Mouse (Mus musculus): ENCODE measurements around the gene Dgcr2. TPM values are rescaled to one million over a fixed set of nuclear protein-coding genes. Genes with fewer than 3 reads are reported as not detected.

The Dgcr2 gene
- polyA plus RNA-seq, 1 experiment from 2014 or later, result 86.0 TPM

GRCm38 (mm10) chr16:17843701-17844365, 54.5 kb downstream of the Dgcr2 start:
- no peaks in the 10 kb centered on the region for H3K9me3 ChIP-seq (replicated peaks)
- H3K27me3 ChIP-seq, result no peaks in the 10 kb centered on the region
- H3K4me3 ChIP-seq (replicated peaks), result no peak overlapping the region
- H3K27ac ChIP-seq (replicated peaks), result no peak overlapping the region
- ATAC-seq (ENCODE audit: insufficient number of reproducible peaks, low FRiP score, low TSS enrichment, low read depth), result no peak
- peaks cover 87% of the 10 kb centered on the region for H3K36me3 ChIP-seq
- H3K4me2 ChIP-seq (replicated peaks), result no peak overlapping the region
- no peaks in the 10 kb centered on the region for H3K4me1 ChIP-seq
- 92% methylated on average over 10 of the region's 10 CpGs for WGBS
- no peak overlapping the region for H3K9ac ChIP-seq

- no peaks in the 10 kb centered on the region for H3K9me3 ChIP-seq (replicated peaks)
- no peaks in the 10 kb centered on the region for H3K4me1 ChIP-seq
- no peaks in the 10 kb centered on the region for H3K27me3 ChIP-seq
- peaks cover 73% of the 10 kb centered on the region for H3K36me3 ChIP-seq
- H3K9ac ChIP-seq, result no peak overlapping the region
- H3K4me2 ChIP-seq (replicated peaks), result no peak overlapping the region
- no peak for ATAC-seq (ENCODE audit: insufficient number of reproducible peaks, low FRiP score, low TSS enrichment, low read depth)
- 91% methylated on average over 7 of the region's 7 CpGs for WGBS
- H3K27ac ChIP-seq (replicated peaks), result no peak overlapping the region
- no peak overlapping the region for H3K4me3 ChIP-seq (replicated peaks)
Measured at GRCm38 (mm10) chr16:17842437-17842836, 55.9 kb downstream of the Dgcr2 start.

GRCm38 (mm10) chr16:17839976-17840375, 58.4 kb downstream of the Dgcr2 start:
- H3K27ac ChIP-seq (replicated peaks), result no peak overlapping the region
- no peaks in the 10 kb centered on the region for H3K9me3 ChIP-seq (replicated peaks)
- no peak for ATAC-seq (ENCODE audit: insufficient number of reproducible peaks, low FRiP score, low TSS enrichment, low read depth)
- no peak overlapping the region for H3K4me3 ChIP-seq (replicated peaks)
- H3K9ac ChIP-seq, result no peak overlapping the region
- H3K36me3 ChIP-seq, result peaks cover 48% of the 10 kb centered on the region
- peaks cover 23% of the 10 kb centered on the region for H3K27me3 ChIP-seq
- H3K4me2 ChIP-seq (replicated peaks), result no peak overlapping the region
- WGBS, result 79% methylated on average over 4 of the region's 4 CpGs
- no peaks in the 10 kb centered on the region for H3K4me1 ChIP-seq

GRCm38 (mm10) chr16:17838051-17838450, 60.3 kb downstream of the Dgcr2 start, which contains the start of gene Car15:
TSS of gene Car15 (minus strand) at chr16:17838364.
- 60% methylated on average over 6 of the region's 6 CpGs for WGBS
- peaks cover 41% of the 10 kb centered on the region for H3K27me3 ChIP-seq

GRCm38 (mm10) chr16:17835481-17835880, 62.9 kb downstream of the Dgcr2 start:
- Histone ChIP-seq H3K9me3 (replicated peaks) (no peaks in the 10 kb centered on the region), H3K27ac (replicated peaks) (no peak overlapping the region), H3K4me3 (replicated peaks) (no peak overlapping the region), H3K4me2 (replicated peaks) (no peak overlapping the region), H3K36me3 (peaks cover 3% of the 10 kb centered on the region; the same call in 1 of the 2 replicates), H3K27me3 (peaks cover 67% of the 10 kb centered on the region), H3K9ac (no peak overlapping the region), H3K4me1 (peaks cover 22% of the 10 kb centered on the region)
- WGBS, result 53% methylated on average over 13 of the region's 13 CpGs
- ATAC-seq (ENCODE audit: insufficient number of reproducible peaks, low FRiP score, low TSS enrichment, low read depth), result no peak

More at GRCm38 (mm10) chr16:17838051-17838450, 60.3 kb downstream of the Dgcr2 start, which contains the start of gene Car15:
- Histone ChIP-seq H3K36me3 (peaks cover 29% of the 10 kb centered on the region), H3K9ac (no peak within 1 kb of the TSS), H3K27ac (replicated peaks) (no peak within 1 kb of the TSS), H3K4me3 (replicated peaks) (no peak within 1 kb of the TSS), H3K4me2 (replicated peaks) (no peak within 1 kb of the TSS), H3K9me3 (replicated peaks) (no peaks in the 10 kb centered on the region), H3K4me1 (peaks cover 12% of the 10 kb centered on the region)
- ATAC-seq (ENCODE audit: insufficient number of reproducible peaks, low FRiP score, low TSS enrichment, low read depth), result no peak

- Histone ChIP-seq H3K36me3 (no peaks in the 10 kb centered on the region), H3K4me3 (replicated peaks) (peak overlapping the region; percentile 60; the same call in 1 of the 2 replicates), H3K9ac (no peak overlapping the region), H3K27me3 (peaks cover 77% of the 10 kb centered on the region), H3K4me2 (replicated peaks) (peak overlapping the region; percentile 99), H3K4me1 (peaks cover 22% of the 10 kb centered on the region), H3K27ac (replicated peaks) (no peak overlapping the region), H3K9me3 (replicated peaks) (no peaks in the 10 kb centered on the region)
- ATAC-seq (ENCODE audit: insufficient number of reproducible peaks, low FRiP score, low TSS enrichment, low read depth), result no peak
- 49% methylated on average over 7 of the region's 7 CpGs for WGBS
Measured at GRCm38 (mm10) chr16:17834543-17834942, 63.8 kb downstream of the Dgcr2 start.

GRCm38 (mm10) chr16:17833681-17834399, 64.5 kb downstream of the Dgcr2 start:
- Histone ChIP-seq H3K27ac (replicated peaks) (0 out of 2 replicates have a peak overlapping the region, but pooled peaks have one; percentile 4), H3K9ac (peak overlapping the region; percentile 50), H3K27me3 (peaks cover 78% of the 10 kb centered on the region), H3K9me3 (replicated peaks) (no peaks in the 10 kb centered on the region), H3K4me3 (replicated peaks) (peak overlapping the region; percentile 60), H3K4me2 (replicated peaks) (peak overlapping the region; percentile 99), H3K4me1 (peaks cover 22% of the 10 kb centered on the region), H3K36me3 (no peaks in the 10 kb centered on the region)
- ATAC-seq (ENCODE audit: insufficient number of reproducible peaks, low FRiP score, low TSS enrichment, low read depth), result 0 out of 2 replicates have a peak, but pooled peaks have one; percentile 8
- under 1% methylated on average over 81 of the region's 103 CpGs for WGBS

GRCm38 (mm10) chr16:17833321-17833680, 65.1 kb downstream of the Dgcr2 start:
- no peaks in the 10 kb centered on the region for H3K36me3 ChIP-seq
- under 1% methylated on average over 37 of the region's 37 CpGs for WGBS
- peaks cover 22% of the 10 kb centered on the region for H3K4me1 ChIP-seq
- peak overlapping the region; percentile 50 for H3K9ac ChIP-seq
- H3K27me3 ChIP-seq, result peaks cover 78% of the 10 kb centered on the region
- peak overlapping the region; percentile 99 for H3K4me2 ChIP-seq (replicated peaks)
- peak overlapping the region; percentile 60 for H3K4me3 ChIP-seq (replicated peaks)
- ATAC-seq (ENCODE audit: insufficient number of reproducible peaks, low FRiP score, low TSS enrichment, low read depth), result 0 out of 2 replicates have a peak, but pooled peaks have one; percentile 30
- no peaks in the 10 kb centered on the region for H3K9me3 ChIP-seq (replicated peaks)
- 0 out of 2 replicates have a peak overlapping the region, but pooled peaks have one; percentile 4 for H3K27ac ChIP-seq (replicated peaks)

GRCm38 (mm10) chr16:17832821-17833220, 65.5 kb downstream of the Dgcr2 start, which contains the start of gene B830017H08Rik:
TSS of gene B830017H08Rik (plus strand) at chr16:17833121.
- Histone ChIP-seq H3K4me3 (replicated peaks) (peak within 1 kb of the TSS; percentile 60), H3K27me3 (peaks cover 78% of the 10 kb centered on the region), H3K4me2 (replicated peaks) (peak within 1 kb of the TSS; percentile 99), H3K9ac (peak within 1 kb of the TSS; percentile 50), H3K9me3 (replicated peaks) (no peaks in the 10 kb centered on the region), H3K36me3 (no peaks in the 10 kb centered on the region), H3K4me1 (peaks cover 22% of the 10 kb centered on the region), H3K27ac (replicated peaks) (0 out of 2 replicates have a peak within 1 kb of the TSS, but pooled peaks have one; percentile 4)
- 23% methylated on average over 7 of the region's 7 CpGs for WGBS
- no peak for ATAC-seq (ENCODE audit: insufficient number of reproducible peaks, low FRiP score, low TSS enrichment, low read depth)

GRCm38 (mm10) chr16:17831781-17832180, 66.6 kb downstream of the Dgcr2 start:
- Histone ChIP-seq H3K36me3 (no peaks in the 10 kb centered on the region), H3K27ac (replicated peaks) (no peak overlapping the region), H3K4me2 (replicated peaks) (no peak overlapping the region), H3K9ac (no peak overlapping the region), H3K9me3 (replicated peaks) (no peaks in the 10 kb centered on the region), H3K27me3 (peaks cover 73% of the 10 kb centered on the region), H3K4me1 (peaks cover 22% of the 10 kb centered on the region), H3K4me3 (replicated peaks) (no peak overlapping the region)
- ATAC-seq (ENCODE audit: insufficient number of reproducible peaks, low FRiP score, low TSS enrichment, low read depth), result no peak
- 11% methylated on average over 11 of the region's 11 CpGs for WGBS

- Histone ChIP-seq H3K9ac (no peak overlapping the region), H3K27me3 (peaks cover 61% of the 10 kb centered on the region), H3K9me3 (replicated peaks) (no peaks in the 10 kb centered on the region), H3K36me3 (no peaks in the 10 kb centered on the region), H3K4me1 (peaks cover 22% of the 10 kb centered on the region), H3K27ac (replicated peaks) (no peak overlapping the region), H3K4me2 (replicated peaks) (no peak overlapping the region), H3K4me3 (replicated peaks) (no peak overlapping the region)
- 55% methylated on average over 10 of the region's 10 CpGs for WGBS
- ATAC-seq (ENCODE audit: insufficient number of reproducible peaks, low FRiP score, low TSS enrichment, low read depth), result no peak
Measured at GRCm38 (mm10) chr16:17830385-17831178, 67.8 kb downstream of the Dgcr2 start.
